Mouse (Mus musculus): ENCODE results near the gene Ubash3a.

GRCm38 (mm10) chr17:31257149-31257548 is 49.5 kb downstream of the Ubash3a start:
- TF ChIP-seq CTCF (IDR thresholded peaks at IDR 0.05; ENCODE audit: control insufficient read depth, insufficient read depth, insufficient replicate concordance, low read depth, low read length), result no peak
- TF ChIP-seq POLR2A (IDR thresholded peaks at IDR 0.05; ENCODE audit: control insufficient read depth, low read depth, low read length), result no peak

Data from testis, adult 2 months (tissue).